Mouse (Mus musculus): ENCODE measurements around the gene Lhx4.

Lhx4 gene

GRCm38 (mm10) chr1:155751484-155752255, at the start of gene Lhx4:
Gene Lhx4, minus strand, starts transcription at chr1:155751684.
- DNase-seq (ENCODE audit: low spot score in 2 of 2): no peak

GRCm38 (mm10) chr1:155798000-155798399, 46.5 kb upstream of the Lhx4 start:
- DNase-seq (ENCODE audit: low spot score in 2 of 2): no peak

GRCm38 (mm10) chr1:155797425-155797824, 45.9 kb upstream of the Lhx4 start:
- DNase-seq (ENCODE audit: low spot score in 2 of 2): no peak

- no peak for DNase-seq (ENCODE audit: low spot score in 2 of 2)
These were observed 45.4 kb upstream of the Lhx4 start for GRCm38 (mm10) chr1:155796757-155797405.

GRCm38 (mm10) chr1:155795791-155796233, 44.3 kb upstream of the Lhx4 start:
- DNase-seq (ENCODE audit: low spot score in 2 of 2): no peak

GRCm38 (mm10) chr1:155794855-155795254, 43.4 kb upstream of the Lhx4 start:
- DNase-seq (ENCODE audit: low spot score in 2 of 2): no peak

- DNase-seq (ENCODE audit: low spot score in 2 of 2): no peak
These were observed 40.4 kb upstream of the Lhx4 start for GRCm38 (mm10) chr1:155791919-155792318.

- DNase-seq (ENCODE audit: low spot score in 2 of 2): no peak
These were observed 38.9 kb upstream of the Lhx4 start for GRCm38 (mm10) chr1:155790111-155790974.

- no peak for DNase-seq (ENCODE audit: low spot score in 2 of 2)
These were observed 34.4 kb upstream of the Lhx4 start for GRCm38 (mm10) chr1:155785886-155786285.

- DNase-seq (ENCODE audit: low spot score in 2 of 2): peak; percentile 22 to 39
These were observed 33.1 kb upstream of the Lhx4 start for GRCm38 (mm10) chr1:155784343-155785205.

GRCm38 (mm10) chr1:155782382-155782781, 30.9 kb upstream of the Lhx4 start:
- no peak for DNase-seq (ENCODE audit: low spot score in 2 of 2)

GRCm38 (mm10) chr1:155777641-155778625, 26.4 kb upstream of the Lhx4 start:
- DNase-seq (ENCODE audit: low spot score in 2 of 2): no peak

GRCm38 (mm10) chr1:155759167-155759566, 7.7 kb upstream of the Lhx4 start:
- DNase-seq (ENCODE audit: low spot score in 2 of 2): no peak

- DNase-seq (ENCODE audit: low spot score in 2 of 2): no peak
These were observed 7.2 kb upstream of the Lhx4 start for GRCm38 (mm10) chr1:155758711-155759110.

- DNase-seq (ENCODE audit: low spot score in 2 of 2): no peak
These were observed 6.1 kb upstream of the Lhx4 start for GRCm38 (mm10) chr1:155757621-155758020.

- DNase-seq (ENCODE audit: low spot score in 2 of 2): no peak
These were observed 1.9 kb upstream of the Lhx4 start for GRCm38 (mm10) chr1:155753411-155753810.

- DNase-seq (ENCODE audit: low spot score in 2 of 2): no peak
These were observed 836 bp downstream of the Lhx4 start for GRCm38 (mm10) chr1:155750517-155751178.

- no peak for DNase-seq (ENCODE audit: low spot score in 2 of 2)
These were observed 3.6 kb downstream of the Lhx4 start for GRCm38 (mm10) chr1:155747911-155748310.

- no peak for DNase-seq (ENCODE audit: low spot score in 2 of 2)
These were observed 4.5 kb downstream of the Lhx4 start for GRCm38 (mm10) chr1:155747011-155747410.

All from frontal cortex, postnatal 25 days (tissue).